Mouse (Mus musculus): ENCODE measurements at regions not wholly inside any gene's neighbourhood (a gene's known extent, or its start where the extent isn't known, plus 50 kb on each side); places are given as distances from the start of the nearest gene placed in this dataset.

DNA sequence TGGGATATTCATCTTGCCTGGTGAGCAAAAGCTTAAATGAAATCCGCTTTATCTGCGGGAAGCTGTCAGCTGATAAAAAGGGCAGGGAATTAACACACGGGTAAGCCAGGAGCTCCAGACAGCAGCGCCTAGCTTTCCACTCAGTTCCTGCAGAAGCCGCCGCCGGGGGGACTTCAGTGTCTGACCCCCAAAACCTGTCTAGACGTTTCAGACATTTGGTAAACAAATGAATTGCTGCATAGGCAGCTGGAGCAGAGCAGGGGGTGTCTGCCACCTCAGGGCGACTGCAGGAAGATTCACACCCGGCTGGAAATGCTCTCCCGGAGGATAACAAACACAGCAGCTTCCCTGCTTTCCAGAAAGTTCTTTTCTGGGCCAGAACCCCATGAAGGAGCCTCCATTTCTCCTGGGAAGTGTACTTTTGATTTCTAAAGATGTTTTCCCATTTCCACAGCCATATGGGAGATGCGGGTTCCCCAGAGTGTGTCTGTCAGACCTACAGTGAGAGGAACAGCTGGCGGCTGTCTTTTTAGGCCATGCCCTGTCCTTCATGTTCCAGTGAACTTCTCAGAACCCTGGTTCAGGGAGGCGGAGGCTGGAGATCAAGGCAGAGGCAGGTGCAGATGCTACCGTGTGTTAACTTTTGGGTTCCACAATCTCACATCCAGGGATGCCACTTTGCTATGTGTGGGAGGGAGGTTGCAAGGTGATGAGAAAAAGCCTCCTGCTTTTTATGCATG is 58.7 kb upstream of the Pmepa1 start:
- H3K4me3 ChIP-seq (replicated peaks) = no peak overlapping the region
- H3K9me3 ChIP-seq = peaks cover 3% of the 10 kb centered on the region; the same call in 1 of the 2 replicates
- H3K27me3 ChIP-seq (replicated peaks) = peaks cover 30% of the 10 kb centered on the region
- H3K36me3 ChIP-seq (replicated peaks; ENCODE audit: low read length) = no peaks in the 10 kb centered on the region
- peaks cover 63% of the 10 kb centered on the region for H3K4me1 ChIP-seq
- TF ChIP-seq GATA1 (IDR thresholded peaks at IDR 0.05; ENCODE audit: borderline replicate concordance, low read length) (no peak), FLI1 (IDR thresholded peaks at IDR 0.05; ENCODE audit: low read length) (no peak)

DNA sequence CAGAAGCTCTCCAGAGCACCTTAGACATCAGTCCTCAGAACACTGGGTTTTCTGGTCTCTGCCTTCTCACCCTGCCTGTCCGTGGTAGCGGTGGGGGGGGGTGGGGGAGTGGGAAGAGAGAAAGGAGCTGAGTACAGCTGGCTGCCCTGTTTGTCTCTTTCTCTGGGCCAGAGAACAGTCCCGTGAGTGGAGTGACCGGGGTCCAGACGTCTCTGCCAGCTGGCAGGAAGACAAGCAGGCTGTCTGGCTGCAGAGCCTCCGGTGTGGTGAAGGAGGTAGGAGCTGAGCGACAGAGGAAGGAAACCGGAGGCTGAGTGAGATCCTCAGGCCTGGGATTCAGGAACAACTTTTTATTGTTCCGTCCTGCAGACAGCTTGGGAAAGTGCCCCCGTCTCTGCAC is 59.5 kb upstream of the Pmepa1 start:
- Histone ChIP-seq H3K27me3 (replicated peaks) (peaks cover 26% of the 10 kb centered on the region), H3K4me1 (peaks cover 71% of the 10 kb centered on the region), H3K9me3 (peaks cover 3% of the 10 kb centered on the region; the same call in 1 of the 2 replicates), H3K36me3 (replicated peaks; ENCODE audit: low read length) (no peaks in the 10 kb centered on the region), H3K4me3 (replicated peaks) (peak overlapping the region; percentile 83)
- TF ChIP-seq FLI1 (IDR thresholded peaks at IDR 0.05; ENCODE audit: low read length) (no peak), GATA1 (IDR thresholded peaks at IDR 0.05; ENCODE audit: borderline replicate concordance, low read length) (no peak)

DNA sequence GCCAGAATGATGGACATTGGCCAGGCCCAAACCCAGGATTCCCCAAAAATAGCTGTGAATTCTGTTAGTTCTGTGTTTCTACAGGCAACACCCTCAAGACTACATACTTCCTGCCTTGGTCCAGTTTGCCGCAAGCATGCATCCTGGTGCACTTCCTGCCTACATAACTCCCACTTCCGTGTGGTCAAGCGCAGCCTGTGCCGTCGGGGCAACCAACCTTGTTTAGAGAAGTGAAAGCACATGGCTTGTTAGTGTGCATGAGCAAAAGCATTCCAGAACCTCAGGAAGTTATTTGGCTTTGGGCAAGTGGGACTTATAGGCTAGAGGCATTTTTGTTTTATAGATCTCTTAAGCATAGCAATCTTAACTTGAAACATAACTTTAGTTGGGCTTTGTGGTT is 61.3 kb upstream of the Pmepa1 start:
- Histone ChIP-seq H3K4me3 (replicated peaks) (peak overlapping the region; percentile 73), H3K36me3 (replicated peaks; ENCODE audit: low read length) (no peaks in the 10 kb centered on the region), H3K9me3 (no peaks in the 10 kb centered on the region), H3K4me1 (peaks cover 67% of the 10 kb centered on the region), H3K27me3 (replicated peaks) (peaks cover 16% of the 10 kb centered on the region)
- TF ChIP-seq GATA1 (IDR thresholded peaks at IDR 0.05; ENCODE audit: borderline replicate concordance, low read length) = no peak
- TF ChIP-seq FLI1 (IDR thresholded peaks at IDR 0.05; ENCODE audit: low read length) = no peak

GRCm38 (mm10) chr2:173338671-173339070 is 62.3 kb upstream of the Pmepa1 start:
- TF ChIP-seq FLI1 (IDR thresholded peaks at IDR 0.05; ENCODE audit: low read length) = no peak
- TF ChIP-seq GATA1 (IDR thresholded peaks at IDR 0.05; ENCODE audit: borderline replicate concordance, low read length) = no peak
- no peak overlapping the region for H3K4me3 ChIP-seq (replicated peaks)
- peaks cover 16% of the 10 kb centered on the region for H3K27me3 ChIP-seq (replicated peaks)
- H3K36me3 ChIP-seq (replicated peaks; ENCODE audit: low read length) = no peaks in the 10 kb centered on the region
- no peaks in the 10 kb centered on the region for H3K9me3 ChIP-seq
- H3K4me1 ChIP-seq = peaks cover 77% of the 10 kb centered on the region

DNA sequence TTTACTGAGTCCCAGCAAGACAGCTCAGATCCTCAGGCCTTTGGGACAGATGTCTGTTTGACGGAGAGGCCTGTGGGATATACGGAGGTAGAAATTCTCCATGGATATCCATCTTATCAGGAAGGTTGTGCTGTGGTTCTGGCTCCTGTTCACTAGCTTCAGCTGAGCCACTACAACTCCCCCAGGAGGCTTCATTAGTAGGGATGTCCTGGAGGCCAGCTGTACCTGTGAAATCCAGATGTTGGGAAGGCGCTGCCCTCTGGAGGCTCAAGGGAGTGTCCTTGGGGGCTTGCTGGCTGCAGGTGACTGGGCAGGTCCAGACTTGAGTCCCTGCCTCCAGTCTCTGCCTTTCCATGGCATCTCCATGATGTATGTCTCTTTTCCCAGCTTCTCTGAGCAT is 62.9 kb upstream of the Pmepa1 start:
- H3K36me3 ChIP-seq (replicated peaks; ENCODE audit: low read length) = peaks cover 2% of the 10 kb centered on the region
- H3K9me3 ChIP-seq = peaks cover 5% of the 10 kb centered on the region
- H3K27me3 ChIP-seq (replicated peaks) = peaks cover 11% of the 10 kb centered on the region
- no peak for TF ChIP-seq FLI1 (IDR thresholded peaks at IDR 0.05; ENCODE audit: low read length)
- TF ChIP-seq GATA1 (IDR thresholded peaks at IDR 0.05; ENCODE audit: borderline replicate concordance, low read length) = no peak
- no peak overlapping the region for H3K4me3 ChIP-seq (replicated peaks)
- peaks cover 74% of the 10 kb centered on the region for H3K4me1 ChIP-seq

DNA sequence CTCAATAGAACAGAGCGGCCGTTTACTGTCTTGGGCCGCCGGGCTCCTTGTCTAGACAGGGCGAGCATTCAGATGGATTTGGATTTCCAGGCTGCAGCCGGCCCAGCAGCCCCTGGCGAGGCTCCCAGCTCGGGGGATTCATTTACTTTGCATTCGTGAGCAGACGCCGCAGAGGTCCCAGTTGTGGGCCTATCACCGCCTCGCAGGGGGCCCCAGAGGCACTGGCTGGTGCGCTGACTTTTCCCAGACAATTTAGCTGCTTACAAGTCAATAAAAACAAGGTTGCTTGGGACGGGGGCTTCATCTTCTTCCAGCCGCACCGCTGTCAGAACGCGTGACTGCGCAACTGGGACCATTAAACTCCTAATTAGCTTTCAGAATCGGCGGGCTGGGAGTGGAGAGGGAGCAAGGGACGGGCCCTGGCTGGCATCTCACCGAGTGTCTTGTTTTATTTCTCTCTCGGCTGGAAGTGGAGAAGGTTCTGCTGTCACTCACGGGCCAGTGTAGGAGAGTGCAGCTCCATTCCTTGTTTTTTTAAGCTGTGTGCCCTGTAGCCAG is 63.8 kb upstream of the Pmepa1 start:
- Histone ChIP-seq H3K4me3 (replicated peaks) (no peak overlapping the region), H3K27me3 (replicated peaks) (peaks cover 7% of the 10 kb centered on the region), H3K4me1 (peaks cover 69% of the 10 kb centered on the region), H3K36me3 (replicated peaks; ENCODE audit: low read length) (peaks cover 3% of the 10 kb centered on the region), H3K9me3 (peaks cover 13% of the 10 kb centered on the region)
- TF ChIP-seq FLI1 (IDR thresholded peaks at IDR 0.05; ENCODE audit: low read length) (no peak), GATA1 (IDR thresholded peaks at IDR 0.05; ENCODE audit: borderline replicate concordance, low read length) (no peak)

- Histone ChIP-seq H3K4me1 (peaks cover 67% of the 10 kb centered on the region), H3K27me3 (replicated peaks) (peaks cover 8% of the 10 kb centered on the region), H3K4me3 (replicated peaks) (no peak overlapping the region), H3K36me3 (replicated peaks; ENCODE audit: low read length) (peaks cover 3% of the 10 kb centered on the region), H3K9me3 (peaks cover 13% of the 10 kb centered on the region)
- TF ChIP-seq FLI1 (IDR thresholded peaks at IDR 0.05; ENCODE audit: low read length) = no peak
- no peak for TF ChIP-seq GATA1 (IDR thresholded peaks at IDR 0.05; ENCODE audit: borderline replicate concordance, low read length)
Measured at GRCm38 (mm10) chr2:173342605-173343260, 66.4 kb upstream of the Pmepa1 start.

DNA sequence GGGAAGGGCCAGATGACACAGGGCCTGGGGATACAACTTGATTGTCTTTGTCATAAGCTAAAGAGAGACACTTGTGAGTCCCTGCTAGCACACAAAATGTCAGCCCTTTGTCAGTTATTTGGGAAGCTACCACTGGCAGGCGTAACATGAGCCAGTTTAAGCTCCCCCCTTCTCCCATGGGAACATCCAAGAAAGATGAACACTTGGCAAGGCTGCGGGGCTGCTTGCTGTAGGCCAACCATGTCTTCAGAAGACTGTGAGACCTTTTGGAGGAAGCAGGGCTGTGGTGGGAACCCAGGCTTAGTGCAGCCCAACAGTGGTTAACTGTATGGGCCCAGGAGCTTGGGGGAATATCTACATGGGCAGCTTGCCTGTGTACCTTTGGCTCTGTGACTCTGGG is 67.3 kb upstream of the Pmepa1 start:
- Histone ChIP-seq H3K4me1 (peaks cover 66% of the 10 kb centered on the region), H3K9me3 (peaks cover 13% of the 10 kb centered on the region), H3K36me3 (replicated peaks; ENCODE audit: low read length) (peaks cover 3% of the 10 kb centered on the region), H3K27me3 (replicated peaks) (peaks cover 9% of the 10 kb centered on the region), H3K4me3 (replicated peaks) (no peak overlapping the region)
- no peak for TF ChIP-seq FLI1 (IDR thresholded peaks at IDR 0.05; ENCODE audit: low read length)
- no peak for TF ChIP-seq GATA1 (IDR thresholded peaks at IDR 0.05; ENCODE audit: borderline replicate concordance, low read length)

GRCm38 (mm10) chr2:173344221-173344620 is 67.9 kb upstream of the Pmepa1 start:
- no peak for TF ChIP-seq FLI1 (IDR thresholded peaks at IDR 0.05; ENCODE audit: low read length)
- no peak for TF ChIP-seq GATA1 (IDR thresholded peaks at IDR 0.05; ENCODE audit: borderline replicate concordance, low read length)
- H3K27me3 ChIP-seq (replicated peaks) = peaks cover 9% of the 10 kb centered on the region
- H3K4me3 ChIP-seq (replicated peaks) = no peak overlapping the region
- H3K9me3 ChIP-seq = peaks cover 13% of the 10 kb centered on the region
- peaks cover 65% of the 10 kb centered on the region for H3K4me1 ChIP-seq
- peaks cover 3% of the 10 kb centered on the region for H3K36me3 ChIP-seq (replicated peaks; ENCODE audit: low read length)

DNA sequence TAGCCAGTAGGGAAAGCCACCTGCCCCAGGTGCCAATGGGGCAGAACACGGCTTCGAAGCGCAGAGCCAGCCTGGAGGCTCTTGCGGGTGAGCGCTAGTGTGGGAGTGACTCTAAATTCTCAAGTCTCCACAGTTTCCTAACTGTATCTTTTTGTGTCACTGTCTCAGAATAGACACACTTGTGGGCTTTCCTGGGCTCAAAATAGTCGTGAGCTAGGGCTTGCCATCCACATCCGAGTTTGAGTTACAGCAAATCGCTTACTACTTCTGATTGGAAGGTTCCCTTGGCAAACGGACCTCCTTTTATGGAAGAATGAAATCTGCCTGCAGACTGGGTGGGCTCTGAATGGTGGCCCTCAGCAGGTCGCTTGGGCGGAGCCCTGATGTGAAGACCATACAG is 71.0 kb upstream of the Pmepa1 start:
- Histone ChIP-seq H3K4me1 (peaks cover 83% of the 10 kb centered on the region), H3K9me3 (peaks cover 13% of the 10 kb centered on the region), H3K4me3 (replicated peaks) (no peak overlapping the region), H3K36me3 (replicated peaks; ENCODE audit: low read length) (peaks cover 3% of the 10 kb centered on the region), H3K27me3 (replicated peaks) (peaks cover 5% of the 10 kb centered on the region)
- TF ChIP-seq GATA1 (IDR thresholded peaks at IDR 0.05; ENCODE audit: borderline replicate concordance, low read length) (no peak), FLI1 (IDR thresholded peaks at IDR 0.05; ENCODE audit: low read length) (no peak)
